Mouse (Mus musculus) gastrocnemius, postnatal 25 days (tissue): ENCODE data around the gene Anxa7. TPM values are rescaled to one million over a fixed set of nuclear protein-coding genes. Genes with fewer than 3 reads are reported as not detected.

ENCODE experiments used
- DNase-seq: peaks from one replicate; pipeline ENCODE4 v3.0.0; 2022
- total RNA-seq, 2 experiments: library from RNA; stranded (reverse); gene quantifications; 1 replicate in 1 of 2; 2 replicates in 1 of 2; pipeline ENCODE4 v1.2.3; 2021

Anxa7 gene
- total RNA-seq, 2 experiments from 2014 or later, result 22.0 to 27.4 TPM

DNA sequence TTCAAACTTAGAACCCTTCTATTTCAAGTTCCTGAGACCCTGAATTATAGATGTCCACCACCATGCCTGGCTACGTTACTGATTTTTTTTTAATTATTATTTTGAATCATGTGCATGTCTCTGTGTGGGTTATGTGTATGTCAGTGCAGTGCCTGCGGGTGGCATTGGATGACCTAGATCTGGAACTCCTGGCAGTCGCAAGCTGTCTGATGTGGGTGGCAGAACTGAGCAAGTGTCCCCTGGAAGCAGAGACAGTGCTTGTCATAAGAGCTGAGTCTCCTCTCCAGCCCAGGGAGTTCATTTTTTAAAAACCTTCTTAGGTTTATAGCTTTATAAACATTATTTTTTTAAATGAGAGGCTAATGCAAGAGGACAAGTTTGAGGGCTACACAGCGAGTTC, 47.5 kb downstream of the Anxa7 start:
- DNase-seq, result peak; percentile 33

GRCm38 (mm10) chr14:20431726-20432125, 48.2 kb downstream of the Anxa7 start:
- peak; percentile 39 for DNase-seq

DNA sequence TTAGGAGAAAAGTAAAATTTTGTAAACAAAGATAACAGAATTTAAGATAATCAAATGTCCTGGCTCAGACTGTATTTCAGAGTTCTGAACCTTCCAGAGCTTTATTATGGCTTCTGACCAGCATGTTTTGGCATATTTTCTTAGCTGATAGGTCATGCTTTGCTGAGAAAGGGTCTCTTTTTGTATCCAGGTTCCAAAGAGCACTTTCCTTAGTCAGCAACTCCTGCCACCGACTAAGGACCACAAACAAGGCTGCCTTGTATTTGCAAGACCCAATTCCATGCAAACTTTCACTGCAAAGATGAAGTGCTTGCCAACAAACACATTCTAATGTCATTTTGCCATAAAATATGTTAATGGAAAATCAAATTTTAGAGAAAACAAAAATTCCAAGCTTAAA, 50.1 kb downstream of the Anxa7 start:
- no peak for DNase-seq

- no peak for DNase-seq
Observed at GRCm38 (mm10) chr14:20428593-20428992, 51.3 kb downstream of the Anxa7 start.

GRCm38 (mm10) chr14:20423046-20423445, 56.9 kb downstream of the Anxa7 start:
- no peak for DNase-seq

- no peak for DNase-seq
Observed at GRCm38 (mm10) chr14:20422257-20422656, 57.7 kb downstream of the Anxa7 start.

Other genes with a start within 250 kb of the Anxa7 start
- gene Kcnk16, start 210.9 kb downstream of the Anxa7 start, total RNA-seq, result not detected
- gene Nudt13, start 185.4 kb downstream of the Anxa7 start, total RNA-seq, result 10 to 100 TPM; 32.5 to 33.7 TPM
- gene Ecd, start 132.0 kb downstream of the Anxa7 start, total RNA-seq, result 10 to 100 TPM; 27.0 to 28.3 TPM
- gene Fam149b, start 132.0 kb downstream of the Anxa7 start, total RNA-seq, result 10 to 100 TPM; 19.7 to 20.8 TPM
- 1 to 10 TPM; 9.1 to 9.3 TPM for gene Dnajc9, start 91.2 kb downstream of the Anxa7 start, total RNA-seq
- gene Mrps16, start 86.5 kb downstream of the Anxa7 start, total RNA-seq, result 10 to 100 TPM; 39.9 to 48.4 TPM
- gene Cfap70, start 27.9 kb downstream of the Anxa7 start, total RNA-seq, result under 1 TPM; 0.24 to 0.28 TPM
- gene Mss51, start 16.8 kb upstream of the Anxa7 start, total RNA-seq, result 10 to 100 TPM in 1 of 2 experiments, 1 to 10 TPM in 1; 3.2 to 27.2 TPM
- gene Ppp3cb, start 66.4 kb upstream of the Anxa7 start, total RNA-seq, result 100 to 1,000 TPM; 114 to 140 TPM
- 1 to 10 TPM; 3.8 to 5.1 TPM for gene Usp54, start 160.9 kb upstream of the Anxa7 start, total RNA-seq
- 1,000 to 10,000 TPM; 2,514 to 2,966 TPM for gene Myoz1, start 176.4 kb upstream of the Anxa7 start, total RNA-seq
- 100 to 1,000 TPM; 135 to 192 TPM for gene Synpo2l, start 188.2 kb upstream of the Anxa7 start, total RNA-seq
- gene Sec24c, start 194.2 kb upstream of the Anxa7 start, total RNA-seq, result 10 to 100 TPM; 65.0 to 68.8 TPM
- 1 to 10 TPM; 2.7 to 4.0 TPM for gene Fut11, start 214.8 kb upstream of the Anxa7 start, total RNA-seq
- 100 to 1,000 TPM; 110 to 119 TPM for gene Chchd1, start 222.9 kb upstream of the Anxa7 start, total RNA-seq
- gene Zswim8, start 227.4 kb upstream of the Anxa7 start, total RNA-seq, result 10 to 100 TPM; 33.0 to 33.6 TPM